Mouse (Mus musculus) olfactory bulb, adult 2 months (tissue): ENCODE results near the gene Cpeb4. TPM values are rescaled to one million over a fixed set of nuclear protein-coding genes. Genes with fewer than 3 reads are reported as not detected.

Experiments
- H3K27ac ChIP-seq: fragments of 200-500 bp; 2 replicates; pipeline ENCODE4 v1.5.1; 2012; ENCODE audit warnings: low read depth, low read length; ENCODE audit not compliant: insufficient read depth
- H3K4me1 ChIP-seq: fragments of 200-500 bp; 2 replicates; pipeline ENCODE4 v1.6.1; 2012; ENCODE audit warnings: low read length; ENCODE audit not compliant: control insufficient read depth, insufficient read depth
- H3K4me3 ChIP-seq: fragments of 200-500 bp; 2 replicates; pipeline ENCODE4 v1.5.1; 2012; ENCODE audit warnings: mild to moderate bottlenecking, low read depth, low read length, moderate library complexity; ENCODE audit not compliant: insufficient read depth
- CTCF ChIP-seq: fragments of 200-500 bp; IDR thresholded peaks from 2 replicates; pipeline ENCODE4 v1.5.1; 2012; ENCODE audit warnings: low read depth, mild to moderate bottlenecking, low read length, moderate library complexity; ENCODE audit not compliant: insufficient read depth
- POLR2A ChIP-seq: fragments of 200-500 bp; IDR thresholded peaks from 2 replicates; pipeline ENCODE4 v1.6.1; 2012; ENCODE audit warnings: mild to moderate bottlenecking, low read depth, low read length, moderate library complexity; ENCODE audit not compliant: insufficient read depth
- WGBS: fragments of 180-500 bp; shearing (Covaris S2); methylation state at CpG from one replicate; pipeline ENCODE4 v1.1.7; 2018; 5-methylcytosine and 5-hydroxymethylcytosine counted together
- polyA plus RNA-seq: library from polyadenylated mRNA; stranded (reverse); fragments of >200 nt; gene quantifications from 2 replicates; pipeline ENCODE4 v1.2.4, GENCODE M21; 2012; ENCODE audit warnings: low replicate concordance; ENCODE audit not compliant: missing spikeins, insufficient read depth, insufficient read length

Cpeb4 gene
- polyA plus RNA-seq, 1 experiment, result not detected

GRCm38 (mm10) chr11:31885765-31886164, 13.8 kb downstream of the Cpeb4 start:
- WGBS, result 34% methylated on average over 1 of the region's 1 CpGs
- TF ChIP-seq CTCF, result no peak
- TF ChIP-seq POLR2A, result no peak
- Histone ChIP-seq H3K4me3 (no peak overlapping the region), H3K27ac (no peak overlapping the region), H3K4me1 (peaks cover 2% of the 10 kb centered on the region; the same call in 1 of the 2 replicates)

- no peak overlapping the region for H3K4me3 ChIP-seq
- TF ChIP-seq CTCF (no peak), POLR2A (no peak)
- no peak overlapping the region for H3K27ac ChIP-seq
- H3K4me1 ChIP-seq, result peaks cover 2% of the 10 kb centered on the region; the same call in 1 of the 2 replicates
- 82% methylated on average over 1 of the region's 1 CpGs for WGBS
These were observed 16.2 kb downstream of the Cpeb4 start for GRCm38 (mm10) chr11:31888229-31888628.

GRCm38 (mm10) chr11:31892152-31892551, 20.1 kb downstream of the Cpeb4 start:
- Histone ChIP-seq H3K4me1 (peaks cover 5% of the 10 kb centered on the region), H3K27ac (no peak overlapping the region), H3K4me3 (no peak overlapping the region)
- WGBS, result 36% methylated on average over 3 of the region's 3 CpGs
- TF ChIP-seq POLR2A, result no peak
- TF ChIP-seq CTCF, result no peak

DNA sequence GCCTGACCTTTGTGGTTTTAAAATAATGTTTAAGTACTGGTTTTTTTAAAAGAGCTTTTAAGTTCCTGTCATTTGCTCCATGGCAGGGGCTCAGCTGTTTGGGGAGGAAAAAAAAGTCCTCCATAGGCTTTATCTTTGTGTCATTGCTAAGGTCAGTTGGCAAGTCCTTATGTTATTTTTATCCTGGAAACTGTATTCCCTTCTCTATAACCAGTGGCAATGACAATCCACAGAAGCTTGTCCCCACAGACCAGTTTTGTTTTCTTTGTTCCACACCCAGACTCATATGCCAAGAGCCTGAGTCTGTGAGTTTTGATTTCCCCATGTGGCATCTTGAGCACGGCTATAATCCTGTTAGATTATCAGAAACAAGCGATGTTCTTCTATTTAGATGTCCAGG, 21.6 kb downstream of the Cpeb4 start:
- 34% methylated on average over 2 of the region's 2 CpGs for WGBS
- H3K4me1 ChIP-seq, result peaks cover 5% of the 10 kb centered on the region
- H3K27ac ChIP-seq, result no peak overlapping the region
- H3K4me3 ChIP-seq, result no peak overlapping the region
- TF ChIP-seq POLR2A (no peak), CTCF (no peak)

DNA sequence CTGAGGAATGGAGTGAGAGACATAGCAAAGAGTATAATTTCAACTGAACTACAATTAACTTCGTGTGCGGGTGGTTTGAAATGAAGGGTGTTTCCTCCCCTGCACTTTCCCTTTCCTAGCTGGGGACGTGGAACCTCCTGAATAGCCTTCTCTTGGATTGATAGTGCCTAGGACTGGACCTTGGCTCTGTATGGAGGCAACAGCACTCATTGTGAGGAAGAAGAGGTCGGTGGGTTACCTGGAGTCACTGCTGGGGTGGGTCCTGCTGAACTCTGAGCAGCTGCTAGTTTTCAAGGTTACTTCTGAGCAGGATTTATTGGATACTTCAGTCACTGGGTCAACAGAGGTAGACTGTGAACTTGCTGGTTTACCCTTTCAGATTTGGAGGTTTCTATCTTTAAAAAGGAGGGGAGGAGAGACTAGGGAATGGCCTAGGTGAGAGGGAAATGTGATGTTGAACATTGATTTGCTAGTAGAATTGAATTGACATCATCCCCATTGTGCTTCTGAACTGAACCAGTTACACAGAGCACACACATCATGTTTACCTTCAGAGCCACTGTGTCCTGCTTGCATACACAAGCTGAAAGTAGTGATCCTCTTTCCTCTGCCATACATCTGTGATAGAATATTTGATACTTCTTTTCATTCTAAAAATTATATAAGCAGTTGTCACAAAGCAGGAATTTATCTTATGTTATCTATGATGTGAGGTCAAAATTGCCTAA, 24.2 kb downstream of the Cpeb4 start:
- TF ChIP-seq CTCF (no peak), POLR2A (no peak)
- H3K27ac ChIP-seq, result no peak overlapping the region
- peaks cover 3% of the 10 kb centered on the region for H3K4me1 ChIP-seq
- 37% methylated on average over 4 of the region's 4 CpGs for WGBS
- no peak overlapping the region for H3K4me3 ChIP-seq

GRCm38 (mm10) chr11:31896905-31897304, 24.9 kb downstream of the Cpeb4 start:
- Histone ChIP-seq H3K4me1 (peaks cover 3% of the 10 kb centered on the region), H3K4me3 (no peak overlapping the region), H3K27ac (no peak overlapping the region)
- TF ChIP-seq POLR2A, result no peak
- 68% methylated on average over 3 of the region's 3 CpGs for WGBS

- TF ChIP-seq POLR2A, result no peak
- no peak for TF ChIP-seq CTCF
- Histone ChIP-seq H3K4me1 (peaks cover 3% of the 10 kb centered on the region), H3K27ac (no peak overlapping the region), H3K4me3 (no peak overlapping the region)
These were observed 27.2 kb downstream of the Cpeb4 start for GRCm38 (mm10) chr11:31899166-31899565.

- H3K4me3 ChIP-seq, result no peak overlapping the region
- WGBS, result 0% methylated on average over 1 of the region's 1 CpGs
- peaks cover 3% of the 10 kb centered on the region for H3K4me1 ChIP-seq
- peak overlapping the region; percentile 73; the same call in 1 of the 2 replicates for H3K27ac ChIP-seq
- no peak for TF ChIP-seq POLR2A
- TF ChIP-seq CTCF, result no peak
These were observed 28.7 kb downstream of the Cpeb4 start for GRCm38 (mm10) chr11:31900736-31901135.

DNA sequence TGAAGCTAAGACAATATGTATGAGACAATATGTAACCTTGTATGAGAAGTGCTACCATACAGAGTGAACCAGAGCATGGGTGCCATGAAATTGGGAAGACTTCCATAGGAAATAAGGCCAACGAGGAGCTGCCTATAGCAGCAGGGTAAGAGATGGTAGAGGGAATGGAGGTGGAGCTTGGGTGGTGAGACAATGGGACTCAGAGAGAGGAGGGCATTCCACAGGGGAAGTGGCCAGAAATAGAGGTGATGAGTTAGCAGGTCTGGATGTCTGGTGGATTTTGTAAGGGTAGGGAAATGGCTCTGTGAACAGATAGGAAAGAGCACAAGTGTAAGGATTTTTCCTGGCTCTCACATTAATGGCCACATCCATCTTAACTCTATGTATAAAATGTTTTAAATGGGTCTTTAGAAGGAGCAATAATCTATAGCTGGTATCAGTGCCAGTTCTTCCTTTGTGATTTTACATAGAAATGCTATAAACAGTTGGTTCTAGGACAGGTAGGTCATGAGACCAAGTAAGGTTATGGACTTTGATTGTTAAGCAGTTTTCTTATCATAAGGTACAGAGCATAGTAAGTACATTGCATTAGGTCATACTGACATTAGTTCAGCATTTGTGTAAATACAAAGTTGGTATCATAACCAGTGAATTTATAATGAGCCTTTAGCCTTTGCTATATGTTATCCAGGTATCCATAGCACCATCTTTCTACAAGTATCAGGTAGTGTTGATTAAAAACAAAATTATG, 30.4 kb downstream of the Cpeb4 start:
- Histone ChIP-seq H3K27ac (no peak overlapping the region), H3K4me1 (no peaks in the 10 kb centered on the region), H3K4me3 (no peak overlapping the region)
- WGBS, result 57% methylated on average over 1 of the region's 1 CpGs
- no peak for TF ChIP-seq POLR2A
- no peak for TF ChIP-seq CTCF
